Comparison of ENCODE assay signal across 8 mouse cellular contexts in genomic region chr12:98181729-98182128, GRCm38 (mm10).
DNase-seq lines count a peak whose midpoint lies in the region; ATAC-seq and TF ChIP-seq lines count a peak whose summit lies in the region.

No protein-coding gene starts in this region.

- no peaks in the 10 kb centered on the region for H3K4me1 ChIP-seq in kidney, adult 2 months (ENCODE audit: control insufficient read depth, insufficient read depth, low read length)
- H3K4me1 ChIP-seq in limb, embryonic 10.5 days: peaks cover 17% of the 10 kb centered on the region
- no peaks in the 10 kb centered on the region for H3K4me1 ChIP-seq in neural tube, embryonic 12.5 days

- WGBS in kidney, adult 2 months: 11% methylated on average over 9 of the region's 9 CpGs
- whole genome bisulfite sequencing in limb, embryonic 10.5 days: 25% methylated on average over 9 of the region's 9 CpGs
- WGBS in neural tube, embryonic 12.5 days: 25% methylated on average over 9 of the region's 9 CpGs

- no peak overlapping the region for H3K27ac ChIP-seq in kidney, adult 2 months (ENCODE audit: insufficient read depth, low read depth, low read length)
- no peak overlapping the region for H3K27ac ChIP-seq in limb, embryonic 10.5 days
- H3K27ac ChIP-seq in neural tube, embryonic 12.5 days: no peak overlapping the region

- no peaks in the 10 kb centered on the region; the same call in 1 of the 2 replicates for H3K27me3 ChIP-seq in kidney, adult 2 months (replicated peaks; ENCODE audit: control insufficient read depth, insufficient read depth, low read length)
- peaks cover 17% of the 10 kb centered on the region; the same call in 1 of the 2 replicates for H3K27me3 ChIP-seq in limb, embryonic 10.5 days (ENCODE audit: low read depth, poor library complexity, severe bottlenecking)
- H3K27me3 ChIP-seq in neural tube, embryonic 12.5 days (replicated peaks): no peaks in the 10 kb centered on the region

- TF ChIP-seq POLR2A in kidney, adult 2 months (IDR thresholded peaks at IDR 0.05; ENCODE audit: low read depth, low read length): no peak

- H3K9ac ChIP-seq in neural tube, embryonic 12.5 days: no peak overlapping the region

- peak overlapping the region; percentile 37 for H3K4me2 ChIP-seq in neural tube, embryonic 12.5 days (replicated peaks)

- no peaks in the 10 kb centered on the region for H3K9me3 ChIP-seq in limb, embryonic 10.5 days (replicated peaks)
- H3K9me3 ChIP-seq in neural tube, embryonic 12.5 days: no peaks in the 10 kb centered on the region

- peak; percentile 19; the same call in 1 of the 2 replicates for TF ChIP-seq CTCF in kidney, adult 2 months (conservative IDR thresholded peaks at IDR 0.05; ENCODE audit: insufficient read depth, insufficient read length, low read depth, low read length)

- H3K36me3 ChIP-seq in kidney, adult 2 months (ENCODE audit: control insufficient read depth, insufficient read depth, low read length): no peaks in the 10 kb centered on the region
- H3K36me3 ChIP-seq in limb, embryonic 10.5 days: no peaks in the 10 kb centered on the region
- H3K36me3 ChIP-seq in neural tube, embryonic 12.5 days: no peaks in the 10 kb centered on the region

- ATAC-seq in neural tube, embryonic 12.5 days (ENCODE audit: low FRiP score, low read depth): 0 out of 2 replicates have a peak, but pooled peaks have one; percentile 41
- no peak for ATAC-seq in monocyte, adult 5-6 weeks (replicated peaks; ENCODE audit: insufficient number of reproducible peaks, low FRiP score, low TSS enrichment, poor library complexity, severe bottlenecking)

- no peak overlapping the region for H3K4me3 ChIP-seq in kidney, adult 2 months (ENCODE audit: insufficient read depth, low read depth, low read length)
- no peak overlapping the region for H3K4me3 ChIP-seq in limb, embryonic 10.5 days
- no peak overlapping the region for H3K4me3 ChIP-seq in neural tube, embryonic 12.5 days

- DNase-seq in thymus, postnatal 0 days (ENCODE audit: low spot score): peak; percentile 42
- no peak for DNase-seq in thymus, postnatal 36 days
- peak; percentile 64 to 82 for DNase-seq in cerebellum, postnatal 14 days
- DNase-seq in frontal cortex, postnatal 25 days (ENCODE audit: low spot score in 2 of 2): peak; percentile 15 to 32
- DNase-seq in kidney, adult 2 months: peak; percentile 54
- DNase-seq in limb, embryonic 10.5 days (ENCODE audit: low spot score): peak; percentile 54

Comparison
In these comparisons a context has a peak if more than half of its experiments do, and no peak if none do; other contexts are left out.
1. DNase-seq: peak in thymus, postnatal 0 days (single experiment), cerebellum, postnatal 14 days (2 of 2), frontal cortex, postnatal 25 days (2 of 2), kidney, adult 2 months (single experiment) and limb, embryonic 10.5 days (single experiment); none in thymus, postnatal 36 days (0 of 2).